Mouse (Mus musculus): ENCODE measurements around the gene Chd3. TPM values are rescaled to one million over a fixed set of nuclear protein-coding genes. Genes with fewer than 3 reads are reported as not detected.
"Not testable (repeated sequence)": the region's sequence is repeated elsewhere in the genome, so short reads cannot be mapped to it uniquely, and the experiment has no call there.

The Chd3 gene
- polyA plus RNA-seq, 1 experiment from 2014 or later = 91.9 TPM

GRCm38 (mm10) chr11:69395634-69396373, 26.6 kb upstream of the Chd3 start:
- peak overlapping the region; percentile 85 for H3K4me2 ChIP-seq (replicated peaks)
- 1% methylated on average over 48 of the region's 48 CpGs for WGBS
- no peaks in the 10 kb centered on the region for H3K9me3 ChIP-seq
- peaks cover 45% of the 10 kb centered on the region for H3K4me1 ChIP-seq (replicated peaks)
- H3K36me3 ChIP-seq = peaks cover 26% of the 10 kb centered on the region
- peaks cover 15% of the 10 kb centered on the region for H3K27me3 ChIP-seq
- peak overlapping the region; percentile 67 for H3K4me3 ChIP-seq (replicated peaks)
- H3K27ac ChIP-seq = peak overlapping the region; percentile 97
- peak overlapping the region; percentile 83 for H3K9ac ChIP-seq (replicated peaks)
- ATAC-seq = peak; percentile 87

- peaks cover 44% of the 10 kb centered on the region for H3K4me1 ChIP-seq (replicated peaks)
- H3K4me3 ChIP-seq (replicated peaks) = peak within 1 kb of the TSS; percentile 67
- not testable (repeated sequence) for H3K9me3 ChIP-seq, H3K27me3 ChIP-seq
- peak within 1 kb of the TSS; percentile 83 for H3K9ac ChIP-seq (replicated peaks)
- peak; percentile 75 for ATAC-seq
- peak within 1 kb of the TSS; percentile 97 for H3K27ac ChIP-seq
- under 1% methylated on average over 20 of the region's 24 CpGs for WGBS
- peaks cover 20% of the 10 kb centered on the region for H3K36me3 ChIP-seq
- H3K4me2 ChIP-seq (replicated peaks) = peak within 1 kb of the TSS; percentile 85
Observed at GRCm38 (mm10) chr11:69395235-69395633, 26.0 kb upstream of the Chd3 start, which contains the start of the genes Naa38 and Cyb5d1. TSS of gene Naa38 (plus strand) at chr11:69395487. TSS of gene Cyb5d1 (minus strand) at chr11:69395631.

- peaks cover 40% of the 10 kb centered on the region for H3K4me1 ChIP-seq (replicated peaks)
- H3K4me3 ChIP-seq (replicated peaks) = peak overlapping the region; percentile 67
- peaks cover 15% of the 10 kb centered on the region for H3K36me3 ChIP-seq
- peak overlapping the region; percentile 97 for H3K27ac ChIP-seq
- H3K9ac ChIP-seq (replicated peaks) = peak overlapping the region; percentile 83
- not testable (repeated sequence) for ATAC-seq, H3K9me3 ChIP-seq, H3K27me3 ChIP-seq
- peak overlapping the region; percentile 76 for H3K4me2 ChIP-seq (replicated peaks)
- 2% methylated on average over 31 of the region's 31 CpGs for WGBS
Observed at GRCm38 (mm10) chr11:69394591-69395167, 25.5 kb upstream of the Chd3 start.

- no peak overlapping the region for H3K27ac ChIP-seq
- H3K4me3 ChIP-seq (replicated peaks) = no peak overlapping the region
- peaks cover 4% of the 10 kb centered on the region for H3K36me3 ChIP-seq
- no peaks in the 10 kb centered on the region for H3K27me3 ChIP-seq
- no peaks in the 10 kb centered on the region for H3K9me3 ChIP-seq
- peak; percentile 49; the same call in 1 of the 2 replicates for ATAC-seq
- H3K9ac ChIP-seq (replicated peaks) = no peak overlapping the region
- WGBS = 50% methylated on average over 10 of the region's 10 CpGs
- no peak overlapping the region for H3K4me2 ChIP-seq (replicated peaks)
- H3K4me1 ChIP-seq (replicated peaks) = peaks cover 10% of the 10 kb centered on the region
Observed at GRCm38 (mm10) chr11:69390400-69391034, 21.3 kb upstream of the Chd3 start.

GRCm38 (mm10) chr11:69389531-69390399, 20.6 kb upstream of the Chd3 start:
- Histone ChIP-seq H3K4me2 (replicated peaks) (no peak overlapping the region), H3K9me3 (no peaks in the 10 kb centered on the region), H3K27me3 (no peaks in the 10 kb centered on the region), H3K9ac (replicated peaks) (peak overlapping the region; percentile 28; the same call in 1 of the 2 replicates), H3K4me3 (replicated peaks) (no peak overlapping the region), H3K36me3 (peaks cover 4% of the 10 kb centered on the region), H3K4me1 (replicated peaks) (peaks cover 10% of the 10 kb centered on the region), H3K27ac (no peak overlapping the region)
- ATAC-seq = peak; percentile 19; the same call in 1 of the 2 replicates
- WGBS = 67% methylated on average over 14 of the region's 14 CpGs

- H3K27ac ChIP-seq = no peak overlapping the region
- H3K4me3 ChIP-seq (replicated peaks) = no peak overlapping the region
- H3K9me3 ChIP-seq = no peaks in the 10 kb centered on the region
- H3K4me2 ChIP-seq (replicated peaks) = no peak overlapping the region
- no peak overlapping the region for H3K9ac ChIP-seq (replicated peaks)
- H3K27me3 ChIP-seq = no peaks in the 10 kb centered on the region
- 0 out of 2 replicates have a peak, but pooled peaks cover 4% of the 10 kb centered on the region for H3K4me1 ChIP-seq (replicated peaks)
- ATAC-seq = no peak
- 96% methylated on average over 4 of the region's 4 CpGs for WGBS
- peaks cover 4% of the 10 kb centered on the region for H3K36me3 ChIP-seq
Observed at GRCm38 (mm10) chr11:69388680-69389079, 19.5 kb upstream of the Chd3 start.

GRCm38 (mm10) chr11:69386758-69387157, 17.6 kb upstream of the Chd3 start:
- no peak overlapping the region for H3K4me3 ChIP-seq (replicated peaks)
- WGBS = 87% methylated on average over 7 of the region's 7 CpGs
- ATAC-seq = no peak
- H3K4me1 ChIP-seq (replicated peaks) = 0 out of 2 replicates have a peak, but pooled peaks cover 4% of the 10 kb centered on the region
- no peak overlapping the region for H3K9ac ChIP-seq (replicated peaks)
- H3K27ac ChIP-seq = no peak overlapping the region
- H3K36me3 ChIP-seq = peaks cover 6% of the 10 kb centered on the region; the same call in 1 of the 2 replicates
- H3K4me2 ChIP-seq (replicated peaks) = no peak overlapping the region
- H3K27me3 ChIP-seq = no peaks in the 10 kb centered on the region
- no peaks in the 10 kb centered on the region for H3K9me3 ChIP-seq

GRCm38 (mm10) chr11:69384979-69385378, 15.8 kb upstream of the Chd3 start:
- H3K27ac ChIP-seq = no peak overlapping the region
- H3K9ac ChIP-seq (replicated peaks) = no peak overlapping the region
- no peaks in the 10 kb centered on the region for H3K9me3 ChIP-seq
- H3K4me3 ChIP-seq (replicated peaks) = no peak overlapping the region
- WGBS = 81% methylated on average over 6 of the region's 6 CpGs
- peaks cover 6% of the 10 kb centered on the region; the same call in 1 of the 2 replicates for H3K36me3 ChIP-seq
- 0 out of 2 replicates have a peak, but pooled peaks cover 4% of the 10 kb centered on the region for H3K4me1 ChIP-seq (replicated peaks)
- no peak for ATAC-seq
- H3K4me2 ChIP-seq (replicated peaks) = no peak overlapping the region
- H3K27me3 ChIP-seq = no peaks in the 10 kb centered on the region

GRCm38 (mm10) chr11:69382478-69383105, 13.4 kb upstream of the Chd3 start:
- H3K9ac ChIP-seq (replicated peaks) = 0 out of 2 replicates have a peak overlapping the region, but pooled peaks have one; percentile 7
- H3K4me3 ChIP-seq (replicated peaks) = no peak overlapping the region
- no peaks in the 10 kb centered on the region for H3K27me3 ChIP-seq
- no peaks in the 10 kb centered on the region for H3K4me1 ChIP-seq (replicated peaks)
- H3K4me2 ChIP-seq (replicated peaks) = no peak overlapping the region
- WGBS = 69% methylated on average over 10 of the region's 10 CpGs
- H3K27ac ChIP-seq = no peak overlapping the region
- no peaks in the 10 kb centered on the region for H3K9me3 ChIP-seq
- no peak for ATAC-seq
- peaks cover 11% of the 10 kb centered on the region; the same call in 1 of the 2 replicates for H3K36me3 ChIP-seq

- no peak overlapping the region for H3K4me2 ChIP-seq (replicated peaks)
- no peak overlapping the region for H3K9ac ChIP-seq (replicated peaks)
- no peak overlapping the region for H3K27ac ChIP-seq
- no peaks in the 10 kb centered on the region for H3K4me1 ChIP-seq (replicated peaks)
- H3K36me3 ChIP-seq = peaks cover 14% of the 10 kb centered on the region; the same call in 1 of the 2 replicates
- no peak overlapping the region for H3K4me3 ChIP-seq (replicated peaks)
- whole genome bisulfite sequencing = 86% methylated on average over 6 of the region's 6 CpGs
- no peak for ATAC-seq
- H3K9me3 ChIP-seq = no peaks in the 10 kb centered on the region
- no peaks in the 10 kb centered on the region for H3K27me3 ChIP-seq
Observed at GRCm38 (mm10) chr11:69381356-69381755, 12.2 kb upstream of the Chd3 start.

- peaks cover 18% of the 10 kb centered on the region for H3K36me3 ChIP-seq
- H3K9ac ChIP-seq (replicated peaks) = no peak overlapping the region
- no peaks in the 10 kb centered on the region for H3K27me3 ChIP-seq
- H3K27ac ChIP-seq = no peak overlapping the region
- WGBS = 91% methylated on average over 3 of the region's 3 CpGs
- no peak for ATAC-seq
- no peak overlapping the region for H3K4me3 ChIP-seq (replicated peaks)
- H3K9me3 ChIP-seq = no peaks in the 10 kb centered on the region
- H3K4me1 ChIP-seq (replicated peaks) = no peaks in the 10 kb centered on the region
- H3K4me2 ChIP-seq (replicated peaks) = no peak overlapping the region
Observed at GRCm38 (mm10) chr11:69379600-69379999, 10.4 kb upstream of the Chd3 start.
